Mouse (Mus musculus) bone marrow, adult 2 months (tissue): ENCODE measurements around the gene Epb41. TPM values are rescaled to one million over a fixed set of nuclear protein-coding genes. Genes with fewer than 3 reads are reported as not detected.

Experiments
- H3K27ac ChIP-seq: fragments of 200-500 bp; 2 replicates; pipeline ENCODE4 v1.5.1; 2012; ENCODE audit warnings: low read depth, mild to moderate bottlenecking, control low read depth, inconsistent platforms, low read length; ENCODE audit not compliant: control insufficient read depth, poor library complexity, insufficient read depth
- H3K4me1 ChIP-seq: fragments of 200-500 bp; 2 replicates; pipeline ENCODE4 v1.6.1; 2011; ENCODE audit warnings: low read length; ENCODE audit not compliant: control insufficient read depth, insufficient read depth
- H3K4me3 ChIP-seq: fragments of 200-500 bp; replicated peaks from 2 replicates; pipeline ENCODE3; 2011; ENCODE audit warnings: mild to moderate bottlenecking, low read depth, low read length, control low read depth; ENCODE audit not compliant: control insufficient read depth
- CTCF ChIP-seq: fragments of 200-500 bp; IDR thresholded peaks from 2 replicates; pipeline ENCODE4 v1.5.1; 2011; ENCODE audit warnings: low read length, control low read depth; ENCODE audit not compliant: control insufficient read depth, insufficient read depth
- POLR2A ChIP-seq: fragments of 200-500 bp; IDR thresholded peaks from 2 replicates; pipeline ENCODE4 v1.6.1; 2011; ENCODE audit warnings: low read depth, mild to moderate bottlenecking, control low read depth, low read length, borderline replicate concordance; ENCODE audit not compliant: control insufficient read depth
- WGBS: fragments of 180-500 bp; shearing (Covaris S2); methylation state at CpG from one replicate; pipeline ENCODE4 v1.1.7; 2018; 5-methylcytosine and 5-hydroxymethylcytosine counted together
- polyA plus RNA-seq: library from polyadenylated mRNA; stranded (reverse); fragments of >200 nt; gene quantifications from 2 replicates; pipeline ENCODE4 v1.2.4, GENCODE M21; 2011; ENCODE audit warnings: low replicate concordance; ENCODE audit not compliant: missing spikeins, insufficient read depth, insufficient read length

Epb41 gene
- polyA plus RNA-seq, 1 experiment = 298 TPM

DNA sequence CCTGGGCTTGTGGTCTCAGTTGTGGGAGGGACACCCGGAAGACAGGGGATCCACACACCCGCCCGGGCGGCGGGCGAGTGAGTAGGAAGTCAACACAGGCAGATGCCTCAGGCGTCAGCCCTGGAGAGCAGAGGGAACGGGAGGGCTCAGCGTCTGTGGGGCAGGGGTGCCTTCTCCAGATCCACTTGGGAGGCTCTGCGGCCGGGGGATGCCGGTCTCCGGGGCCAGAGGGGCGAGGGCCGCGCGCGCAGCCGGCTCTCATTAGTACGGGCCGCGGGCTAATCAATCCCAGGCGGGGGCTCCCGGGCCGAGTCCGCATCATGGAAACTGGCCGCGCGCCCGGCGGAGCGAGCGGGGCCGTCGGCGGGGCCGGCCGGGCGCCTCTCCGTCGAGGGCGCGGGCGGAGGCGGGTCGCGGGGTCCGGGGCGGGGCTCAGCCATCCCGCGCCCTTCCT is 155.0 kb downstream of the Epb41 start:
- Histone ChIP-seq H3K4me3 (no peak overlapping the region), H3K4me1 (no peaks in the 10 kb centered on the region), H3K27ac (no peak overlapping the region; the same call in 1 of the 2 replicates)
- TF ChIP-seq POLR2A (peak; percentile 26; the same call in 1 of the 2 replicates), CTCF (no peak)
- 6% methylated on average over 51 of the region's 51 CpGs for WGBS

DNA sequence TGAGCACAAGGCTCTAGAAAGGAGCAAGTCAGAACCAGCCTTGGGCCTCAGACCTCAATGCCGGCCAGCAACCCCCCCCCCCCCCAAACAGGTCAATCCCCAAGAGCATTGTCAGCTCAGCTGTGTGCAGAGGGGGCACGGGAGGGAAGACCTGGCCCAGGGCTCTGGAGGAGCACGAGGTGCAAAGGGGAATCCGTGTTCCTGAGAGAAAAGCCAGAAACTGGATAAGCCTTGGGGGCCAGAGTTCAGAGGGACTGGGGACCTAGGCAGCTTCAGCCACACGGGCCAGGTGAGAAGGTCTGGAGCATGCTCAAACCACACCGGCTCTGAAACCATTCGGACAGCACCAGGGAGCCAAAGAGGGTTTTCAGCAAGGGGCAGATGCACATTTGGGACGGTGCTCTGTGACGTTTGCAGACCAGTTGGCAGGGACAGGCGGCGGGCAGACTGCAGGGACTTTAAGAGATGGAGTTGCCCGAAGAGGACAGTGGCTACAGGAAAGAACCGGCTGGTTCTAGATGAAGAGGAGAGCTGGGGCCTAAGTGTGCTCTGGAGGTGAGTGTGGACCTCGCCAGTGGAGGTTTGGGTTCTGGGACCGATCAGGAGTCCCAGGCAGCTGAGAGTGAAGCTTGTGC is 155.5 kb downstream of the Epb41 start:
- TF ChIP-seq CTCF (no peak), POLR2A (no peak)
- 50% methylated on average over 15 of the region's 15 CpGs for WGBS
- Histone ChIP-seq H3K27ac (no peak overlapping the region; the same call in 1 of the 2 replicates), H3K4me3 (no peak overlapping the region), H3K4me1 (no peaks in the 10 kb centered on the region)

DNA sequence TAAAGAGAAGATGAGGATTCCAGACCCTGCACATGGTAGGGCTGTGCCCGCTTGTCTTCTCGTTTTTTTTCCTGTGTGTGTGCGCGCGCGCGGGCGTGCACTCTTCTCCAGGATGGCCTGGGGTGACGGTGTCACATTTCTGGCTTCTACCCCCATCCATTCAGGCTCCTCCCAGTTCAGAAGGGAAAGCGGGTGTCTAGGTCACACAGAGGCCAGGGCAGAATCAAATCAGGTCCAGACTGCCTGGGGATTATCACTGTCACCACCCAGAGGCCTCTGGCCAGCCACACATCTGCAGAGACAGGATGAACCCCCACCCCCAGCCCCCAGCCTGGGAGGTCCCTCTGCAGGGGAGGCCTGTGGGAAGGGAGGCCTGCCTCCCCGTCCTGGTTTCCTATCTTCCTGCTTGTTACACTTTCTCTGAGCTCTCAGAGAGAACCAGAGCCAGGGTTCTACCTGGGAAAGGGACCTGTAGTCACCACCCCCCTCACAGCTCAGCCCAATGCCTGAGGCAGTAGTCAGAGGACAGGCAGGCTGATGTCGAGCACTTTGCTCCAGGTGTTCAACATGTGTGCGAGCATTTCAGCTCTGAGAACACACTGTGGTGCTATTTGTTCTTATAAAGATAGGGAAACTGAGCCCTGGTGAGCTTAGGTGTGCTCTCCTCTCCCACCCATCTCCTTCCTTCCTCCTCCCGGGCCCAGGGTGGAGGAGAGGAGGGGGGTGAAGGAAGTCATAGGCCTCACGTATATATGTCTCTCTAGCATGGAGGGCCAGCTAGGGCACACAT is 156.2 kb downstream of the Epb41 start:
- no peaks in the 10 kb centered on the region for H3K4me1 ChIP-seq
- TF ChIP-seq CTCF = no peak
- no peak for TF ChIP-seq POLR2A
- no peak overlapping the region for H3K4me3 ChIP-seq
- H3K27ac ChIP-seq = no peak overlapping the region
- WGBS = 43% methylated on average over 15 of the region's 15 CpGs

GRCm38 (mm10) chr4:131918026-131918533 is 157.0 kb downstream of the Epb41 start:
- Histone ChIP-seq H3K4me3 (no peak overlapping the region), H3K27ac (no peak overlapping the region), H3K4me1 (no peaks in the 10 kb centered on the region)
- no peak for TF ChIP-seq POLR2A
- no peak for TF ChIP-seq CTCF
- WGBS = 85% methylated on average over 7 of the region's 7 CpGs

GRCm38 (mm10) chr4:131917010-131917555 is 158.0 kb downstream of the Epb41 start:
- no peak overlapping the region for H3K4me3 ChIP-seq
- no peaks in the 10 kb centered on the region for H3K4me1 ChIP-seq
- TF ChIP-seq POLR2A (no peak), CTCF (no peak)
- 28% methylated on average over 10 of the region's 10 CpGs for WGBS
- no peak overlapping the region for H3K27ac ChIP-seq

DNA sequence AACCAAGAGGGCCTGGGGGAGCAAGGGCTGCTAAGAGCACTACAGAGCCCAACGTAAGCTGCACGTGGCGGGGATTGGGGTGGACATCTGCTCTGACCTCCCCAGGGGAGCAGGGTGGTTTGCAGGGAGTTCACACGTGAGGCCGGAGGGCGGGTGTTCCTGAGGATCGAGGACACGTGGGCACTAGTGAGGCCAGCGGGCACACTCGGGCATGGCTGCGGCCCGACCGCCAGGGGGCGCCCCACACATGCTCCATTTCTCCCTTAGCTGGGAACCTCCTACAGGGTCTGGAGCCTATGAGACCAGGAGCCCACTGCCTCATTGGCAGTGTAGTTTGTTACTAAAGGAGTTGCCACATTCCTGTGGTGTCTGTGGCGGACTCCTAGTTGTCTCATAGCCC is 158.7 kb downstream of the Epb41 start:
- H3K4me1 ChIP-seq = no peaks in the 10 kb centered on the region; the same call in 1 of the 2 replicates
- TF ChIP-seq POLR2A (peak; percentile 18; the same call in 1 of the 2 replicates), CTCF (peak; percentile 85)
- no peak overlapping the region for H3K4me3 ChIP-seq

DNA sequence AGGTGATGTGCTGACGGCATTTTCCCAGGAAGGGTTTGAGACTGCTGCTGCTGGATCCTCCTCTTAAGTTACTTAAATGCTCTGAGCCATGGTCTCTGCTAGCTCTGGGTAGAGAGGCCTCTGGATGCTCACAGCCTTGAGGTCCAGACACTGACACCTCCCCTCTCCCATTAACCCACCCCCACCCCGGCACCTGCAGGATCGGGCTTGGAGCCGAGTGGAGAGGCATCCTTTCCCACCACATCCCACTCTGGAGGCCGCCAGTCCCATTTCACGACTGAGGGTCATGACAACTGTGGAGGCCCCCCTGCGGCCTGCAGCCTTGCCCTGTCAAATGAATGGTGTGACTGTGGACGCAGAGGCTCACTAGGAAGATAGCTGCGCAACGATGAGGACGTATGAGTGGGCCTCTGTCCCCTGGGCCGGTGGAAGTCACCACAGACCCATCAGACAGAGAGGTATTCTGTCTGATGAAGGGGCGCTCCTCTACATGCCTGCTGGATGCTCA is 159.2 kb downstream of the Epb41 start:
- H3K4me1 ChIP-seq = no peaks in the 10 kb centered on the region; the same call in 1 of the 2 replicates
- no peak overlapping the region for H3K27ac ChIP-seq
- WGBS = 60% methylated on average over 13 of the region's 13 CpGs
- no peak for TF ChIP-seq POLR2A
- no peak for TF ChIP-seq CTCF
- H3K4me3 ChIP-seq = no peak overlapping the region

More for the DNA sequence above, 158.7 kb downstream of the Epb41 start:
- WGBS = 7% methylated on average over 15 of the region's 15 CpGs
- H3K27ac ChIP-seq = no peak overlapping the region

DNA sequence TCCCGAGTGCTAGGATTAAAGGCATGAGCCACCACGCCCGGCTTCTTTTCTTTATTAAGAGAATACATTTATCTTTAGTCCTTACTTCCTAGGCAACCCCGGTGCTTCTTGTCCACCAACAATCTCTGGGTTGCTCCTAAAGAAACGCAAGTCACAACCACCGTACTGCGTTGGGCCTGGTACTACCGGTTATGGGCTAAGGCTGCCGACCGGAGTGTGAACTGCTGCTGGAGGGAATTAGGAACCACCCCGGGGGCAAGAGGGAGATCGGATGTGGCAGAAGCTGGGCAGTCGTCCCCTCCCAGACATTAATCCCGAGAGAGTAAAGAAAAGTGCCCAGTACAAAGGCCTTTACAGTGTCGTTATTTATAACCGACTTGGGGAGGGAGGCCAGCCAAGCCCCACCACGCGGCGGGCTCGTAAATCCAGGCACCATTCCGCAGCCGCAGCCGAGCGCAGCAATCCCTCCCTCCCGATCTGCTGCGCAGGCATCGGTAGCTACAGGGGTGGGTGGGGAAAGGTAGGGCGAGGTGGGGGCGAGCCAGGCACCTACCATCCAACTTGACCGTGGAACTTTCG is 160.1 kb downstream of the Epb41 start:
- WGBS = 4% methylated on average over 31 of the region's 31 CpGs
- peaks cover 1% of the 10 kb centered on the region; the same call in 1 of the 2 replicates for H3K4me1 ChIP-seq
- no peak overlapping the region for H3K4me3 ChIP-seq
- H3K27ac ChIP-seq = no peak overlapping the region
- TF ChIP-seq CTCF = no peak
- peak; percentile 29; the same call in 1 of the 2 replicates for TF ChIP-seq POLR2A
